Mouse (Mus musculus): ENCODE results near the gene Ecm1. TPM values are rescaled to one million over a fixed set of nuclear protein-coding genes. Genes with fewer than 3 reads are reported as not detected.

Ecm1 gene
- 7.1 TPM for polyA plus RNA-seq (2014; fragmentation: Illumina TruSeq; extraction: RNeasy Lipid Tissue Mini Kit (QIAGEN cat#74804); ENCODE audit: low read depth, low replicate concordance)

GRCm38 (mm10) chr3:95739353-95740104, at the start of gene Ecm1:
Gene Ecm1, minus strand, starts transcription at chr3:95739569.

DNA sequence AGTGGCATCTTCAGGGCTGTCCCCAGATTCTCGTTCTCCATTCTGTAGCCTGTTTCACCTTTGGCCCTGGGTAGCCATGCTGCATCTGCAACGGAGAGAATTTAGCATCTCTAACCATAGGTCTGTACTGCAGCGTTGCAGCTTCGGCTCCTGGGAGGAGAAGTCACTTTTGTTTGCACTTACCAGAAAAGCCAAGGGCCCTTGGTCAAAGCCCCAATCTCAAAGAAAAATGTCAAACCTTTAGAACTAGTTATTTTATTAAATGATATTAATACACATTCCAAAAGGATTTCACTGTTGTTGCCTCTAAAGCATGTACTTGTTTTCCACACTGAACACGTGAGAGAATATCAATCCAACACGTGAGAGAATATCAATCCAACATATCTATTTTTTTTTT, 20.7 kb upstream of the Ecm1 start, which contains the start of gene Tars2:
TSS of gene Tars2 (minus strand) at position 101 of the 400 bp plus-strand sequence.

GRCm38 (mm10) chr3:95687524-95688421, 51.6 kb downstream of the Ecm1 start, which contains the start of gene Adamtsl4:
Gene Adamtsl4, minus strand, starts transcription at chr3:95687917.

Other genes starting within 250 kb of the Ecm1 start
- gene Ctsk, start 240.3 kb downstream of the Ecm1 start, polyA plus RNA-seq (2014; fragmentation: Illumina TruSeq; extraction: RNeasy Lipid Tissue Mini Kit (QIAGEN cat#74804); ENCODE audit: low read depth, low replicate concordance) = 2.9 TPM
- gene Ctss, start 212.8 kb downstream of the Ecm1 start, polyA plus RNA-seq (2014; fragmentation: Illumina TruSeq; extraction: RNeasy Lipid Tissue Mini Kit (QIAGEN cat#74804); ENCODE audit: low read depth, low replicate concordance) = 27.9 TPM
- not detected for gene Hormad1, start 179.9 kb downstream of the Ecm1 start, polyA plus RNA-seq (2014; fragmentation: Illumina TruSeq; extraction: RNeasy Lipid Tissue Mini Kit (QIAGEN cat#74804); ENCODE audit: low read depth, low replicate concordance)
- 68.9 TPM for gene Golph3l, start 150.6 kb downstream of the Ecm1 start, polyA plus RNA-seq (2014; fragmentation: Illumina TruSeq; extraction: RNeasy Lipid Tissue Mini Kit (QIAGEN cat#74804); ENCODE audit: low read depth, low replicate concordance)
- gene Ensa, start 114.6 kb downstream of the Ecm1 start, polyA plus RNA-seq (2014; fragmentation: Illumina TruSeq; extraction: RNeasy Lipid Tissue Mini Kit (QIAGEN cat#74804); ENCODE audit: low read depth, low replicate concordance) = 43.8 TPM
- gene Mcl1, start 80.8 kb downstream of the Ecm1 start, polyA plus RNA-seq (2014; fragmentation: Illumina TruSeq; extraction: RNeasy Lipid Tissue Mini Kit (QIAGEN cat#74804); ENCODE audit: low read depth, low replicate concordance) = 200 TPM
- gene Adamtsl4, start 51.7 kb downstream of the Ecm1 start, polyA plus RNA-seq (2014; fragmentation: Illumina TruSeq; extraction: RNeasy Lipid Tissue Mini Kit (QIAGEN cat#74804); ENCODE audit: low read depth, low replicate concordance) = 0.28 TPM
- 13.5 TPM for gene Tars2, start 20.6 kb upstream of the Ecm1 start, polyA plus RNA-seq (2014; fragmentation: Illumina TruSeq; extraction: RNeasy Lipid Tissue Mini Kit (QIAGEN cat#74804); ENCODE audit: low read depth, low replicate concordance)
- 27.9 TPM for gene Rprd2, start 79.3 kb upstream of the Ecm1 start, polyA plus RNA-seq (2014; fragmentation: Illumina TruSeq; extraction: RNeasy Lipid Tissue Mini Kit (QIAGEN cat#74804); ENCODE audit: low read depth, low replicate concordance)
- gene Prpf3, start 116.3 kb upstream of the Ecm1 start, polyA plus RNA-seq (2014; fragmentation: Illumina TruSeq; extraction: RNeasy Lipid Tissue Mini Kit (QIAGEN cat#74804); ENCODE audit: low read depth, low replicate concordance) = 30.5 TPM
- gene Mrps21, start 131.9 kb upstream of the Ecm1 start, polyA plus RNA-seq (2014; fragmentation: Illumina TruSeq; extraction: RNeasy Lipid Tissue Mini Kit (QIAGEN cat#74804); ENCODE audit: low read depth, low replicate concordance) = 50.7 TPM
- not detected for gene Ciart, start 142.7 kb upstream of the Ecm1 start, polyA plus RNA-seq (2014; fragmentation: Illumina TruSeq; extraction: RNeasy Lipid Tissue Mini Kit (QIAGEN cat#74804); ENCODE audit: low read depth, low replicate concordance)
- gene BC028528, start 152.4 kb upstream of the Ecm1 start, polyA plus RNA-seq (2014; fragmentation: Illumina TruSeq; extraction: RNeasy Lipid Tissue Mini Kit (QIAGEN cat#74804); ENCODE audit: low read depth, low replicate concordance) = 14.9 TPM
- gene Aph1a, start 154.4 kb upstream of the Ecm1 start, polyA plus RNA-seq (2014; fragmentation: Illumina TruSeq; extraction: RNeasy Lipid Tissue Mini Kit (QIAGEN cat#74804); ENCODE audit: low read depth, low replicate concordance) = 31.4 TPM
- 113 TPM for gene Car14, start 165.1 kb upstream of the Ecm1 start, polyA plus RNA-seq (2014; fragmentation: Illumina TruSeq; extraction: RNeasy Lipid Tissue Mini Kit (QIAGEN cat#74804); ENCODE audit: low read depth, low replicate concordance)
- gene Anp32e, start 189.7 kb upstream of the Ecm1 start, polyA plus RNA-seq (2014; fragmentation: Illumina TruSeq; extraction: RNeasy Lipid Tissue Mini Kit (QIAGEN cat#74804); ENCODE audit: low read depth, low replicate concordance) = 152 TPM

Data from kidney, adult 10 weeks (tissue).